Mouse (Mus musculus) C2C12 (cell line): ENCODE measurements at regions not wholly inside any gene's neighbourhood (a gene's known extent, or its start where the extent isn't known, plus 50 kb on each side); places are given as distances from the start of the nearest gene placed in this dataset.

Source experiments
- CEBPB ChIP-seq: IDR thresholded peaks from one replicate; pipeline ENCODE4 v1.6.1; 2011; ENCODE audit warnings: low read depth, mild to moderate bottlenecking, control low read depth, moderate library complexity
- MYOG ChIP-seq: IDR thresholded peaks from one replicate; pipeline ENCODE4 v1.6.1; 2011; ENCODE audit not compliant: control insufficient read depth, insufficient read length; ENCODE audit errors: extremely low read depth

DNA sequence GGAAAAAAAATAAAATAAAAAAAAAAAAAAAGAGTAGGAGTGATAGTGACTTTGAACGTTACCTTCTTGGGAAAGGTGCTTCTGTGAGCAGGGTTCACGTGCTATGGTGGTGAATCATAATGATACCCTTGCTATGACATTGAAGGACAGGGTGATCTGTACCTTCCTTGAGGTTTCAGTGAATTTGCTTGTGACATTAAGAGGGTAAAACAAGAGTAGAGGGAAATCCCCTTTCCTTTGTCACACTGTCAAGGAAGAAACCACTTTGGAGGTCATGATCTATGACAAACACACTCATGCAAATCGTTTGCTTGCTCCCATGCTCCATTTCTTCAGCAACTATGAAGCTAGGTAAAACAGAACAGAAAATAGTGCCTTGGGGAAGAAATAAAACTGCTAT lies 623.8 kb upstream of the A1bg start:
- no peak for TF ChIP-seq MYOG
- no peak for TF ChIP-seq CEBPB
